Comparison of ENCODE assay signal across 13 mouse cellular contexts in genomic region chr14:20659687-20660086, GRCm38 (mm10). TPM values are rescaled to one million over a fixed set of nuclear protein-coding genes. Genes with fewer than 3 reads are reported as not detected.
"Had no signal": no experiment of that assay in that cellular context is flagged by ENCODE, and none has a peak within 500 bp of the region (broad histone marks: within the 10 kb centered on the region; RNA-seq: fewer than 3 reads in every experiment).

No protein-coding gene starts in this region.

- H3K27ac ChIP-seq: liver, embryonic 14.5 days; midbrain, embryonic 12.5 days; stomach, embryonic 15.5 days had no signal

- DNase-seq: kidney, postnatal 36 days; left cerebral cortex, postnatal 4 days; right cerebral cortex, postnatal 14 days; thymus, adult 2 months; thymus, postnatal 25 days had no signal

- H3K9me3 ChIP-seq: limb, embryonic 13.5 days; midbrain, embryonic 12.5 days; stomach, embryonic 15.5 days had no signal

- H3K27me3 ChIP-seq: limb, embryonic 13.5 days; stomach, embryonic 15.5 days had no signal

- H3K4me2 ChIP-seq: midbrain, embryonic 12.5 days; stomach, embryonic 15.5 days had no signal

- H3K4me3 ChIP-seq: layer of hippocampus, adult 2 months; midbrain, embryonic 12.5 days; stomach, embryonic 15.5 days had no signal

- H3K9ac ChIP-seq: liver, embryonic 14.5 days; midbrain, embryonic 12.5 days had no signal

- H3K36me3 ChIP-seq: limb, embryonic 13.5 days; midbrain, embryonic 12.5 days; stomach, embryonic 15.5 days had no signal

RNA-seq across cellular contexts. Expression of gene Myoz1, which starts 3.3 kb away (rescaled TPM):
- total RNA-seq: layer of hippocampus, adult 2 months; left cerebral cortex, postnatal 4 days; megakaryocyte-erythroid progenitor cell, adult 5-6 weeks had no signal
- polyA plus RNA-seq: liver, adult 2 months; spleen, adult 2 months had no signal
